Mouse (Mus musculus) testis, adult 2 months (tissue): ENCODE results near the gene Gm45140.

Source experiments
- CTCF ChIP-seq: fragments of 200-500 bp; IDR thresholded peaks from 2 replicates; pipeline ENCODE4 v1.5.1; 2012; ENCODE audit warnings: low read depth, mild to moderate bottlenecking, inconsistent platforms, low read length, moderate library complexity; ENCODE audit not compliant: control insufficient read depth, insufficient read depth, insufficient replicate concordance
- POLR2A ChIP-seq: fragments of 200-500 bp; IDR thresholded peaks from 2 replicates; pipeline ENCODE4 v1.6.1; 2012; ENCODE audit warnings: low read depth, mild to moderate bottlenecking, inconsistent platforms, low read length, moderate library complexity; ENCODE audit not compliant: control insufficient read depth

DNA sequence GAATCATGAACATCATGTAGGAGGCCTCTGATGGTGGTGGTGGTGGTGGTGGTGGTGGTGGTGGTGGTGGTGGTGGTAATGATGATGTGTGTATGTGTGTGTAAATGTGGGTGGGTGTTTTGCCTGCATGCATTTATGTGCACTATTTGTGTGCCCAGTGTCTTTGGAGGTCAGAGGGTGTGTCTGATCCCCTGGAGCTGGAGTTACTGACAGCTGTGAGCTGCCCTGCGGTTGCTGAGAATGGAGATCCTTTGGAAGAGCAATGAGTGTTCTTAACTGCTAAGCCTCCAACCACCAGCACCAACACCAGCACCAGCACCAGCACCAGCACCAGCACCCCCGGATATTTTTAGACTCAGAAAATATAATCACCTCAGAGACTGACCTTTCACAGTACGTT, 46.6 kb upstream of the Gm45140 start:
- TF ChIP-seq CTCF (no peak), POLR2A (no peak)
